Mouse (Mus musculus) stomach, postnatal 0 days (tissue): ENCODE data around the gene Kcnd3. TPM values are rescaled to one million over a fixed set of nuclear protein-coding genes. Genes with fewer than 3 reads are reported as not detected.

Experiments used
- ATAC-seq: fragments of 200-750 bp; cut with Nextera tagmentation; 2 replicates; pipeline ENCODE4 v1.8.0; 2017; ENCODE audit not compliant: low FRiP score, low TSS enrichment
- DNase-seq: peaks from one replicate; pipeline ENCODE4 v3.0.0-alpha.2; 2016; ENCODE audit warnings: low spot score
- H3K27ac ChIP-seq: fragments of 300-500 bp; sonication (generic); replicated peaks from 2 replicates; pipeline ENCODE4 v1.5.1; 2014; ENCODE audit warnings: mild to moderate bottlenecking, control low read depth
- H3K27me3 ChIP-seq: fragments of 300-500 bp; sonication (generic); 2 replicates; pipeline ENCODE4 v1.6.1; 2014; ENCODE audit warnings: low read length; ENCODE audit not compliant: control insufficient read depth, insufficient read depth
- H3K36me3 ChIP-seq: fragments of 300-500 bp; sonication (generic); 2 replicates; pipeline ENCODE4 v1.6.1; 2014; ENCODE audit warnings: low read length, mixed read lengths; ENCODE audit not compliant: control insufficient read depth, insufficient read depth
- H3K4me1 ChIP-seq: fragments of 300-500 bp; sonication (generic); replicated peaks from 2 replicates; pipeline ENCODE4 v1.6.1; 2014; ENCODE audit warnings: antibody characterized with exemption; ENCODE audit not compliant: control insufficient read depth, insufficient read depth
- H3K4me2 ChIP-seq: fragments of 300-500 bp; sonication (generic); replicated peaks from 2 replicates; pipeline ENCODE4 v1.6.1; 2014; ENCODE audit warnings: low read depth, mild to moderate bottlenecking, control low read depth, moderate library complexity
- H3K4me3 ChIP-seq: fragments of 300-500 bp; sonication (generic); 2 replicates; pipeline ENCODE4 v1.5.1; 2014; ENCODE audit warnings: low read depth, low read length, control low read depth
- H3K9ac ChIP-seq: fragments of 300-500 bp; sonication (generic); 2 replicates; pipeline ENCODE4 v1.6.1; 2014; ENCODE audit warnings: mild to moderate bottlenecking, low read length, control low read depth, mixed read lengths
- H3K9me3 ChIP-seq: fragments of 300-500 bp; sonication (generic); 2 replicates; pipeline ENCODE4 v1.6.1; 2016; ENCODE audit warnings: low read length; ENCODE audit not compliant: control insufficient read depth
- CTCF ChIP-seq: IDR thresholded peaks from 2 replicates; pipeline ENCODE4 v1.5.1; 2016; ENCODE audit warnings: antibody characterized with exemption, low read depth, mild to moderate bottlenecking, moderate library complexity
- EP300 ChIP-seq: optimal IDR thresholded peaks from 2 replicates; pipeline ENCODE3; 2016; ENCODE audit warnings: antibody characterized with exemption
- WGBS: fragments of 180-500 bp; shearing (Covaris S2); extraction: QIAGEN DNeasy Blood & Tissue Kit; methylation state at CpG from one replicate; pipeline ENCODE4 v1.1.7; 2014; 5-methylcytosine and 5-hydroxymethylcytosine counted together
- polyA plus RNA-seq: library from polyadenylated mRNA; unstranded; fragments of >200 nt; fragmentation: Nextera tagmentation; extraction: Ambion mirVana; gene quantifications from 2 replicates; pipeline ENCODE4 v1.2.1, GENCODE M21; 2015

Gene Kcnd3
- 2.4 and 2.7 TPM in 2 replicates for polyA plus RNA-seq

DNA sequence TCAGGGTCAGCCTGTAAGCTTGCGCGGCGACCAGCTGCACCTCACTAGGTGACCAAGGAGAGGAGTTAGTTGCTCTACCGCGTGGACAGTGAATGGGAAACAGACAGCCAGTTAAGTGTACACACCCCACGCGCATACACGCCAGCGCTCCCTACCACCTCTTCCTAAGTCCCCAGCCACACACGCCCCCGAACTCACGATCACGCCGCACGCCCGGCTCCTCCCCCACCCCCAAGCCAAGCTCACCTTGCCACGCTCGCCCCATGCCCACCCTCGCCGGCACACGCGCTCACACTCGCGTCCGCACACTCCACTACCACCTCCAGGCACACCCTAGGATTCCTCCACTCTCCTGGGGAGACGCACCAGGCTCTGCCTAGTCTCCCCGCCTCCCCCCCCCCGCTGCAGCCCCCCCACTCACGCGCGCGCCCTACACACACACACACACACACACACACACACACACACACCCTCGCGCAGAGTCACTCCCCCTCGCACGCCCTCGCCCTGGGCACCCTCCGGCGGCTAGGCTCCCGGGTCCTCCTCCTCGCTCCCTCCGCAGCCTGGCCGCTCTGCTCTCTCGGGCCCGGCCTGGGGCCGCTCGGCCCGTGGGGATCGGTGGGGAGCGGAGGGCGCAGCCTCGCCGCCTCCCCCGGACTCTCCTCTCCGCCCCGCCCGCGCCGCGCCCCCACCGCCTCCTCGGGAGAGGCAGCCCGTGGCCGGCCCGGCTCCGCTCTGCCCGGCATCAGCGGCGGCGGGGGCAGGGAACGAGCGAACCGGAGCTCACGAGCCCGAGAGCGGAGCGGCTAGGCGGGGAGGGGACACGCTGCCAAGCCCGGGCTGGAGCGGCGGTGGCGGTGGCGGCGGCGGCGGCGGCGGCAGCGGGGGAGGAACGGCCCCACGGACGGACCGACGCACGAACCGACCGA, at the start of gene Kcnd3:
Kcnd3 (plus strand) TSS at position 704 of the 929 bp plus-strand sequence.
- WGBS, result 1% methylated on average over 52 of the region's 98 CpGs
- Histone ChIP-seq H3K9ac (peak within 1 kb of the TSS; percentile 70), H3K27me3 (no peaks in the 10 kb centered on the region), H3K4me3 (peak within 1 kb of the TSS; percentile 62), H3K36me3 (no peaks in the 10 kb centered on the region), H3K27ac (peak within 1 kb of the TSS; percentile 82), H3K9me3 (no peaks in the 10 kb centered on the region), H3K4me2 (peak within 1 kb of the TSS; percentile 97), H3K4me1 (peaks cover 2% of the 10 kb centered on the region; the same call in 1 of the 2 replicates)
- DNase-seq (peak; percentile 66), ATAC-seq (peak; percentile 68)
- TF ChIP-seq CTCF (no peak), EP300 (no peak)

DNA sequence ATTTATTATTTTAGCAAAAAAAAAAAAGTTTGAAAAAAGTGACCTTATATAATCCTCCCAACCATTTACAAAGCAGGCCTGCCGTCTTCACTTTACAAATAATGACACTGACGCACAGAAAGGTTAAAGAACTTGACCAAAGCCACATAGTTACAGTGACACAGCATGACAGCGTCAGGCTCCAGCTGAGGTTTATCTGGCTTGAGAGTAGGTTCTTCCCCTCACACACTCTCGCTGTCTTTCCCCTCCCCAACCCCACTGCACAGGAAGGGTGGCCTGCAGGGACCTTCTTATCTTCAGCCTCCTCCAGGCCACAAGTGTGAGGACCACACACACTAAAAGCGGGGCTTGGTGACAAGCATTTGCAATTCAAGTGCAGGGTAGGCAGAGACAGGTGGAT, 49.5 kb upstream of the Kcnd3 start:
- Histone ChIP-seq H3K36me3 (no peaks in the 10 kb centered on the region), H3K27me3 (no peaks in the 10 kb centered on the region), H3K4me2 (no peak overlapping the region), H3K4me3 (no peak overlapping the region), H3K4me1 (no peaks in the 10 kb centered on the region), H3K27ac (no peak overlapping the region), H3K9me3 (no peaks in the 10 kb centered on the region), H3K9ac (no peak overlapping the region)
- ATAC-seq, result no peak
- WGBS, result 42% methylated on average over 5 of the region's 5 CpGs
- DNase-seq, result no peak
- TF ChIP-seq CTCF (no peak), EP300 (no peak)

DNA sequence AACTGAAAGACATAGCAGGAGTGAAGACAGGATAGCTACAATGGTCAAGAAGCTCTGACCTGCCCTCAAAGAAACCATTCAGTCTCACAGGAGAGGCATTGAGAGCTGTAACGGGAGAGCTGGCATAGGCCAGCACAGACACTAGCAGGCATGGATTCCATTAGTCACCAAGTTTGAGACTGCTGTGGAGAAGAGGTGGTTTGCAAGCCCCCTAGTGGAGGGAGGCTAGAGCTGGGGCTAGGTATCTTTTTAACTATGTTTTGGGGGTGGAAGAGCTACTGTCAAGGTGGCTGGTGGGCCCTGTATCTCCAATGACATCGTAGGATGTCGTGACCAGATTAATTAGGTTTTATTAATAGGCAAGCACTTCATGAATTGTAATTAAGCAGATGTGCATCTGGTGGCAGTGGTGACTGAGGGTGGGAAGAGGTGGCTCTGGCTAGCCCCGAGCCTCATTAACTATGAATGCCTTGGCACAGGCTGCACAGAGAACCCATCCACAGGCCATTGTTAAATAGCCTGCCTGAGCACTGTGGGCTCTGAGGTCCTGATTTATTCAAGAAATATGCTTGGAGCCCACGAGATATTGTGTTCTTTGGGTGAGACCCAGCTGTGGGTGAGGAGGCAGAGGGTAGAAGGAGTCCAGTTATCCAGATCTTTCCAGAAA, 48.6 kb upstream of the Kcnd3 start:
- no peaks in the 10 kb centered on the region for H3K36me3 ChIP-seq
- H3K4me1 ChIP-seq, result no peaks in the 10 kb centered on the region
- H3K9ac ChIP-seq, result no peak overlapping the region
- ATAC-seq, result no peak
- H3K27me3 ChIP-seq, result no peaks in the 10 kb centered on the region
- H3K27ac ChIP-seq, result no peak overlapping the region; the same call in 1 of the 2 replicates
- H3K9me3 ChIP-seq, result no peaks in the 10 kb centered on the region
- no peak for DNase-seq
- no peak overlapping the region for H3K4me2 ChIP-seq
- H3K4me3 ChIP-seq, result no peak overlapping the region
- WGBS, result 59% methylated on average over 5 of the region's 5 CpGs
- TF ChIP-seq EP300 (no peak), CTCF (peak; percentile 58)

DNA sequence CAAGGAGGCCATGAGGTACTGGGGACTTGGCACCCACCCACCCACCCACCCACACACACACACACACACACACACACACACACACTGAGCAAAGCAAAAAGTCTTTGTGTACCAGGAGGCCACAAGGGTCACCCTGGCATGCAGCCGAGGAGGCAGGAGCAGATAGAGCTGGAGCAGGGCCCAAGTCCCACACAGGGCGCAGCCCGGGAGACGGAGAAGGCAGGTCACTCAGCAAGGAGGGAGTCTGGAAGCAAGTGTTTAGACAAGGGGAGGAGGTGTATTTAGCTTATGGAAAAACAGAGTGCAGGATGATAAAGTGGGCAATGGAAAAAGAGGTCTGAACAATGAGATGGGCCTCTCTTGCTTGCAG, 48.1 kb upstream of the Kcnd3 start:
- Histone ChIP-seq H3K27me3 (no peaks in the 10 kb centered on the region), H3K4me1 (no peaks in the 10 kb centered on the region), H3K9me3 (no peaks in the 10 kb centered on the region), H3K36me3 (no peaks in the 10 kb centered on the region), H3K4me2 (no peak overlapping the region), H3K27ac (no peak overlapping the region; the same call in 1 of the 2 replicates), H3K4me3 (no peak overlapping the region), H3K9ac (no peak overlapping the region)
- DNase-seq (peak; percentile 68), ATAC-seq (peak; percentile 75)
- 31% methylated on average over 4 of the region's 4 CpGs for WGBS
- TF ChIP-seq CTCF (no peak), EP300 (no peak)

DNA sequence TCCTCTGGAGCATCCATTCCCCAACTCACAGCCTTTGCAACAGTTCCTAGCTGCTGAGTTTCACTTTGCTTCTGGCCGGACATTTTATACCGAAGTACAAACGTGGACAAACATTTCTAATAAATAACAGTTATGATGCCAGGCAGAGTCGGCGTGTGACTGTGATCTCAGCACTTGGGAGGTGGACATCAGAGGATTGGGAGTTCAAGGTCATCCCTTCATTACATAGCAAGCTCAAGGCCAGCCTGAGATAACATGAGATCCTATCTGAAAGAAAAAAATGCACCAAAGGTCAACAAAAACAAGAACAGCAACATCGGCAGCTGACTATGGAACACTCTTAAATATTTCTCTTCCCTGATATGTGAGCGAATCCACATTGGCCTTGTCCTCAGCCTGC, 46.6 kb upstream of the Kcnd3 start:
- whole genome bisulfite sequencing, result 65% methylated on average over 7 of the region's 7 CpGs
- no peak for ATAC-seq
- no peak overlapping the region for H3K4me3 ChIP-seq

DNA sequence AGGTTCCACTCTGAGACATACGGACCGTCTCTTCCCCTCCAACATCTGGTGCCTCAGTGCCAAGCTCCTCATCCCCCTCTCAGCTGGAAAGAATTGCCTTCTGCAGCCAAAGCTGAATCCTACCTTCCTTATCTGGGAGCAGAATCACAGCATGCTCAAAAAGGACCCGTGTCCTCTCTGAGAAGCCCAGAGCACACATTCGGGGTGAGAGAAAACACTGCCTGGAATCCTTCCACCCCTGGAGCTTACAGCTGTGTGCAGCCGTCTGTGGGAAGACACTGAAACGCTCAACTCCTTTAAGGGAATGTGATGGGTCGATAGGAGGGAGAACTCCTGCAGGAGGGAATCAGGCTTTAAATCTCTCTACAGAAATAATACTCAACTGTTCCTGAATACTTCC, 46.1 kb upstream of the Kcnd3 start:
- Histone ChIP-seq H3K4me3 (no peak overlapping the region), H3K4me2 (no peak overlapping the region), H3K27ac (peak overlapping the region; percentile 20; the same call in 1 of the 2 replicates), H3K9me3 (no peaks in the 10 kb centered on the region), H3K27me3 (no peaks in the 10 kb centered on the region), H3K4me1 (no peaks in the 10 kb centered on the region), H3K9ac (no peak overlapping the region), H3K36me3 (no peaks in the 10 kb centered on the region)
- DNase-seq, result no peak
- WGBS, result 32% methylated on average over 7 of the region's 7 CpGs
- ATAC-seq, result no peak; the same call in 1 of the 2 replicates
- TF ChIP-seq CTCF (no peak), EP300 (no peak)

More for the DNA sequence above, 46.6 kb upstream of the Kcnd3 start:
- Histone ChIP-seq H3K27me3 (no peaks in the 10 kb centered on the region), H3K4me2 (no peak overlapping the region), H3K27ac (peak overlapping the region; percentile 20; the same call in 1 of the 2 replicates), H3K9ac (no peak overlapping the region), H3K9me3 (no peaks in the 10 kb centered on the region), H3K36me3 (no peaks in the 10 kb centered on the region), H3K4me1 (no peaks in the 10 kb centered on the region)
- TF ChIP-seq CTCF, result no peak
- TF ChIP-seq EP300, result no peak
- DNase-seq, result no peak
